Mouse (Mus musculus) spleen, adult 2 months (tissue): ENCODE measurements around the gene Rmnd5a. TPM values are rescaled to one million over a fixed set of nuclear protein-coding genes. Genes with fewer than 3 reads are reported as not detected.

ENCODE experiments used
- DNase-seq, 2 experiments: peaks; one replicate each; pipeline versions ENCODE4 v3.0.0 to v3.0.0-alpha.2; 2012 to 2021; ENCODE audit warnings: low spot score in 2 of 2, low read depth in 1 of 2
- H3K27ac ChIP-seq: fragments of 200-500 bp; 2 replicates; pipeline ENCODE4 v1.5.1; 2012; ENCODE audit warnings: low read length, inconsistent platforms; ENCODE audit not compliant: insufficient read depth
- H3K27me3 ChIP-seq: fragments of 200-500 bp; 2 replicates; pipeline ENCODE4 v1.6.1; 2012; ENCODE audit warnings: mild to moderate bottlenecking, moderate library complexity, low read length, inconsistent platforms; ENCODE audit not compliant: control insufficient read depth, insufficient read depth
- H3K36me3 ChIP-seq: fragments of 200-500 bp; 2 replicates; pipeline ENCODE4 v1.6.1; 2012; ENCODE audit warnings: mild to moderate bottlenecking, low read length, inconsistent platforms; ENCODE audit not compliant: control insufficient read depth, insufficient read depth
- H3K4me1 ChIP-seq: fragments of 200-500 bp; 2 replicates; pipeline ENCODE4 v1.6.1; 2011; ENCODE audit warnings: inconsistent platforms; ENCODE audit not compliant: control insufficient read depth, insufficient read depth, insufficient read length
- H3K4me3 ChIP-seq: fragments of 200-500 bp; 2 replicates; pipeline ENCODE4 v1.5.1; 2011; ENCODE audit warnings: mild to moderate bottlenecking, inconsistent platforms; ENCODE audit not compliant: insufficient read depth, insufficient read length; ENCODE audit errors: extremely low read depth
- CTCF ChIP-seq: fragments of 200-500 bp; IDR thresholded peaks from 2 replicates; pipeline ENCODE4 v1.5.1; 2011; ENCODE audit warnings: mild to moderate bottlenecking, inconsistent platforms; ENCODE audit not compliant: insufficient read depth, insufficient read length, insufficient replicate concordance; ENCODE audit errors: extremely low read depth
- POLR2A ChIP-seq: fragments of 200-500 bp; IDR thresholded peaks from 2 replicates; pipeline ENCODE4 v1.6.1; 2011; ENCODE audit warnings: low read depth, low read length, inconsistent platforms
- WGBS: fragments of 180-500 bp; shearing (Covaris S2); methylation state at CpG from one replicate; pipeline ENCODE4 v1.1.7; 2018; 5-methylcytosine and 5-hydroxymethylcytosine counted together
- polyA plus RNA-seq: library from polyadenylated mRNA; depleted of rRNA; stranded (reverse); fragments of >200 nt; gene quantifications from 2 replicates; pipeline ENCODE4 v1.2.3, GENCODE M21; 2012

Rmnd5a gene
- polyA plus RNA-seq, 1 experiment = 17.7 TPM

DNA sequence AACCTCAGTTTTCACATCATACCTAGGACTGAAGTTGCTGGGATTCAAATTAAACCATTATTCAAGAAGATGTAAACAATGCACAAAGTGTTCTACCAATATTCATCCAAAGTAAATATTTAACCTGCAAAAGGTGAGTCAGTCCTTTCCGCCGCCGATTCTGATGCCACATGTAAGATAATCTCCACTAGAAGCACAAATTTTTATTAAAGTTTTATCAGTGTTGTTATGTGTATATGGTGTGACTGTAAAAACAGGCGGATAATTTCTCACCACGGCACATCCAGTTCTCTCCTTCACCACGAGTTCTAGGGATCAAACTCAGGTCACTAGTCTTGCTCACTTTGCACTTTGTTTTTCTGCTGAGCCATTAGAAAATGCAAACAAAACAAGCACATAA, 19.6 kb downstream of the Rmnd5a start:
- 93% methylated on average over 6 of the region's 6 CpGs for WGBS
- H3K27me3 ChIP-seq = no peaks in the 10 kb centered on the region
- no peaks in the 10 kb centered on the region for H3K4me1 ChIP-seq
- no peak for DNase-seq
- H3K27ac ChIP-seq = no peak overlapping the region
- H3K36me3 ChIP-seq = no peaks in the 10 kb centered on the region; the same call in 1 of the 2 replicates
- no peak overlapping the region for H3K4me3 ChIP-seq
- TF ChIP-seq CTCF = no peak
- TF ChIP-seq POLR2A = no peak

DNA sequence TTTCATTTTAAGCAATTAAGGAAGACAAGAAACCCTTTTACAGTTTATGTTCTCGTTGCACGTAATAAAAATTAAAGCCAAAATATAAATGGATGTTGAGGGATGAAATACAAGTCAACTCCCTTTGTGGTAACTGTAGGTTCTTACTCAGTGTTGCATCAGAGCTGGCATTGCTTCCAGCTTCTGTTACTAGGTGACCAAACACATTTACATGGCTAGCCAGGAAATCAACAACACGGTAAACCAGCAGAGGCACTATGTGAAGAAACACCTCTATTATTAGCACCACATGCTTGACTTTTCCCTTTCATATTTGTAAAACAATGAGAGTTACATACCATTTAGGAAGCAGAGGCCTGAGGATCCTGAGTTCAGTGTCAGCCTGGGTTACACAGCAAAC, 21.6 kb downstream of the Rmnd5a start:
- no peak for DNase-seq
- Histone ChIP-seq H3K36me3 (peaks cover 3% of the 10 kb centered on the region; the same call in 1 of the 2 replicates), H3K27me3 (no peaks in the 10 kb centered on the region), H3K27ac (no peak overlapping the region), H3K4me3 (no peak overlapping the region), H3K4me1 (no peaks in the 10 kb centered on the region)
- TF ChIP-seq POLR2A (no peak), CTCF (no peak)
- WGBS = 76% methylated on average over 3 of the region's 3 CpGs

DNA sequence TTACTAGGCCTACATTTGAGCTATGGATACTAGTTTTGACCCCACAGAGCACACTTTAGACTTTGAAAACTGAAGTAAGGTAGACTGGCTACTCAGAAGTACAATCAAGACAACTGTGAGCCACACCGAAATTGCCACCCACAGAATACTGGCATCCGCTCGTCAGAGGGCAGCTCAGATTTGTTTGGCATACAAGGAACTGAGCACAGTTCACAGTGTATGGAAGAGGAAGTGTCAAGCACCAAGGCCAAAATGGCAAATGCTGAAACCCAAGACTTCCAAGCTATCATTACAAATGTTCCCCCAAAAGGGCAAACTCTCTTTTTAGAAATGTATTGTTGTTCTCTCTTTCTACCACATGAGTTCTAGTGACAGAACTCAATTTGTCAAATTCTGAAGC, 25.0 kb downstream of the Rmnd5a start:
- no peak for TF ChIP-seq CTCF
- no peak for TF ChIP-seq POLR2A
- WGBS = 72% methylated on average over 3 of the region's 3 CpGs
- H3K36me3 ChIP-seq = peaks cover 9% of the 10 kb centered on the region
- DNase-seq = no peak
- no peaks in the 10 kb centered on the region for H3K27me3 ChIP-seq
- H3K27ac ChIP-seq = no peak overlapping the region; the same call in 1 of the 2 replicates
- H3K4me1 ChIP-seq = no peaks in the 10 kb centered on the region
- no peak overlapping the region for H3K4me3 ChIP-seq

DNA sequence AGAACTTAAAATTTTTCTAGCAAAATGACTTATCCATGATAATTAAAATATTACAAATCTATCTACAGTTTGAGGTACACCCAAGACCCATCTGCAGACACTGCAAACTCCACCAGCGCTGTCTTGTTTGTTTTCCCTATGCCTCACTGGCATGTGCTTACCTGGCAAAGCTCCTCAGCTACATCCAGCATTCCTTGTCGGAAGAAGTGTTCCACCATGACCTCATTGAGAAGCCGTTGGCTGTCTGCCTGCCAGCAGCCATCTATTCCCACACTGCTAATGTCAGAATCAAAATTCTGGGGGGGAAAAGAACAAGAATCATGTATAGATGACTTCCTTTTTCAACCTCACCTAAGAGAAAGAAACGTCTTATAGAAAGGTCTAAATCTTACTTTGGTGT, 25.8 kb downstream of the Rmnd5a start:
- peaks cover 9% of the 10 kb centered on the region for H3K36me3 ChIP-seq
- H3K27ac ChIP-seq = no peak overlapping the region
- no peaks in the 10 kb centered on the region for H3K4me1 ChIP-seq
- 93% methylated on average over 4 of the region's 4 CpGs for WGBS
- TF ChIP-seq CTCF (no peak), POLR2A (no peak)
- H3K27me3 ChIP-seq = no peaks in the 10 kb centered on the region
- H3K4me3 ChIP-seq = no peak overlapping the region
- no peak for DNase-seq

DNA sequence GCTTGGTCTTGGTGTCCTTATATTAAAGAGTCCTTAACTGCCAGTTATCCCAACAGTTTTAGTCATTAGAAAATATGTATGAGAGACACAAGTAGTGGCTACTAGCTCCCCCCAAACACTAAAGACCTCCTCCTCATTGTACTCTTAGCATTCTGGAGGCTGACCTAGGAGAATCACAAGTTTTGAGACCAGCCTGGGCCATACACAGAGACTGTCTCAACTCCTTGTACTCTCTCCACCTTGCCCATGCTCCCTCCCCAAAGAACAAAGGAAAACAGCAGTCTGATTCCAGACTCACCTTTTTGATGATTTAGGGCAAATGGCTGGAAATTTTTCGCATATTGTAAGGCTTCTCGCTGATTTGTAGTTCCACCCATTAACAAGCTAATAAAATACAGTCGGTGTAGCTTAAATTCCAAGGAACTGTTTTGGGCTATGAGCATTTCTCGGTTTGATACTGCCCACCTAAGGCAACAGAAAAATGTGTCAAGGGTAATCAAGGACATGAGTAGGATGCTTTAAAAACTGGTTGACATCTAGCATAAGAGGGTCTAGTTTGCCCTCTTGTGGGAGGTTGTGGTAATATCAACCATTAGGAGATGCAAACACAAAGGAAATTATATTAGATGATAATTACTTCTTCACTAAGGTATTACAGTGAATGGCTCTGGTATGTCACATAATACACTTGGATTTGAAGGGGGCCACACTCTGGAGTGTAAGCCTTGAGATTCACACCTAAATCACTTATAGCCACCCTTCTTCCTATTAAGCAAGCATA, 41.4 kb downstream of the Rmnd5a start:
- TF ChIP-seq CTCF (no peak), POLR2A (no peak)
- Histone ChIP-seq H3K36me3 (peaks cover 17% of the 10 kb centered on the region), H3K27ac (no peak overlapping the region), H3K27me3 (no peaks in the 10 kb centered on the region), H3K4me3 (no peak overlapping the region), H3K4me1 (no peaks in the 10 kb centered on the region)
- no peak for DNase-seq
- WGBS = 83% methylated on average over 4 of the region's 4 CpGs

DNA sequence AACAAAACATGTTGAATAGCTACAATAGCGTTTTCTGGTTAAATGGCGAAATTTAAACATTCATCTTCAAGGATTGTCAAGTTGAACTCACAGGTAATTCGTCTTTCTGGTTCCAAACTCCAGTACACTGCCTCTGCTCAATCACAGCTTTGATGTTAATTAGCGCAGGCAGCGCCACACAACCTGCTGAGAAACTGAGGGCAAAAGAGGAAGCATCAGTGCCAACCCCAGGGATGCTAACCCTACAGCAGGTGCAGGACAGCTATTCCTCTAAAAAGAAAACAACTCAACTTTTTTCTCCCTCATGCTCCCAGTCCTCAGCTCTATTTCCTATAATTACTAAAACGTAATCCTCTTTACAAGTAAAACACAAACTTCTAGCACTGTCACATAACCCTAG, 43.7 kb downstream of the Rmnd5a start:
- Histone ChIP-seq H3K27ac (no peak overlapping the region), H3K4me1 (no peaks in the 10 kb centered on the region), H3K4me3 (no peak overlapping the region), H3K36me3 (peaks cover 30% of the 10 kb centered on the region), H3K27me3 (no peaks in the 10 kb centered on the region)
- DNase-seq = no peak
- TF ChIP-seq CTCF = no peak
- no peak for TF ChIP-seq POLR2A
- WGBS = 92% methylated on average over 6 of the region's 6 CpGs

DNA sequence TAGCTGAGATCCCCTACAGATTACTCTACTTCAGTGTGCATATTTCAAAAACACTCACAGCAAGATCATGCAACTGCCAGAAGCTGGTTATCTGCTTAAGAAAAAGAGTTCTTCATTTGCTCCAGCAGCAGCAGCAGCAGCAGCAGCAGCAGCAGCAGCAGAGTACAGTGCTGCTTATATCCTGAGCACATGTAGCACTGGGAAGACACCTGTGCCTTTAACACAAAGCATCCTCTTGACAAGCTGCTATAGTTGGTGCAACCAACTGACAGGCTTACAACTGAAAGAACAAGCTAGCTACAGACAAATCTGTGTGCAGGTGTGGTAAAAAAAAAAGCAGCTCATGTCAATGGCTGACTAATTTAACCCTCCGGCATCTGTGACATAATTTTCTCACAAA, 44.4 kb downstream of the Rmnd5a start:
- Histone ChIP-seq H3K4me3 (no peak overlapping the region), H3K4me1 (no peaks in the 10 kb centered on the region), H3K36me3 (peaks cover 30% of the 10 kb centered on the region), H3K27ac (no peak overlapping the region), H3K27me3 (no peaks in the 10 kb centered on the region)
- DNase-seq = no peak
- WGBS = 94% methylated on average over 1 of the region's 1 CpGs
- TF ChIP-seq POLR2A = no peak
- TF ChIP-seq CTCF = no peak
